Mouse (Mus musculus): ENCODE measurements around the gene Xab2.
A peak's percentile ranks its signal among the peaks of the same experiment; 100 is the strongest.

The Xab2 gene

DNA sequence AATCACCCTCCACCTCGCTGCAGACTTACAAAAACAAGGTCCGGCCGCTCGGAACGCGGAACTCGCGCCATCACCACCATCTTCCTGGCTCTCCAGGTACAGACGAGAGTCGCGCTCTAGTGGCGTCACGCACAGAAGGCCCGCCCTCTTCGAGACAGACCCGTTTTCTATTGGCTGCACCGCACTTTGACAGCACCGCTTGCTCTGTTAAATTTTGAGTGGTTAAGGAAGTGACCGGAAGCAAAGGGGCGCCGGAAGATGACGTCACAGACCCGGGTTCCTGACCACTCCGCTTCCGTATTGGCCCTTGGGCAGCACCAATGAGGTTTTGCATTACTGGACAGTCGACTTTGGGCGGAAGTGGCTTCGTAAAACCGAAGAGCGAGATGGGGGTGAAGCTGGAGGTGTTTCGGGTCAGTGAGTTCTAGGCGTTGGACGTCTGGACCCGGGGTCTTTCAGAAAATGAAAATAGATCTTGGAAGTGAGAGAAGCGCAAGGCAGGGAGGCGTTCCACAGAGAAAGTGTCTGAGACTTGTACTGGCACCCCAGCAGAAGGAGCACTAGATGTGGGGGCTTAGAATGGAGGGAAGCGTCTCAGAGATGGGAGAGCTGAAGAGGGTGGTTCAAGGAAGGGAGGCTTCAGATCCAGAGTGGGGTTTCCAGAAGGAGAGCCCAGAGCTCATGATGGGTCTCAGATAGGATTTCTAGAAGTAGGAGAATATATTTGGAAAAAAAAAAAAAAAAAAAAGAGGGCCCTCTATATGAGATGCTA, at the start of gene Xab2, which contains the start of gene Pet100:
Xab2 (minus strand) TSS at position 118 of the 772 bp plus-strand sequence.
Pet100 (plus strand) TSS at position 350 of the 772 bp plus-strand sequence.
- H3K36me3 ChIP-seq (ENCODE audit: control insufficient read depth, insufficient read depth, low read length, poor library complexity, severe bottlenecking) = peaks cover 1% of the 10 kb centered on the region; the same call in 1 of the 2 replicates
- DNase-seq (ENCODE audit: low read depth, low spot score) = peak; percentile 100
- no peaks in the 10 kb centered on the region for H3K27me3 ChIP-seq (ENCODE audit: control insufficient read depth, insufficient read depth, low read length, poor library complexity, severe bottlenecking)

DNA sequence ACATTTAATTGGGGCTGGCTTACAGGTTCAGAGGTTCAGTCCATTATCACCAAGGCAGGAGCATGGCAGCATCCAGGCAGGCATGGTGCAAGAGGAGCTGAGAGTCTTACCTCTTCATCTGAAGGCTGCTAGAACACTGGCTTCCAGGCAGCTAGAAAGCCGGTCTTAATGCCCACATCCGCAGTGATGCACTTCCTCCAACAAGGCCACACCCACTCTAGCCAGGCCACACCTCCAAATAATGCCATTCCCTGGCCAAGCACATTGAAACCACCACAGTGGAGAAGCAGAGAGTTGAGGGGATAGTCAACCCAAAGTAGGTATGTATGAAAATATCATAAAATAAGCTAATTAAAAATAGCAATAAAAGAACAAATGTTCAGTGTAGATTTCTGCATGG, 49.3 kb upstream of the Xab2 start:
- H3K27me3 ChIP-seq (ENCODE audit: control insufficient read depth, insufficient read depth, low read length, poor library complexity, severe bottlenecking) = no peaks in the 10 kb centered on the region
- DNase-seq (ENCODE audit: low read depth, low spot score) = peak; percentile 74

DNA sequence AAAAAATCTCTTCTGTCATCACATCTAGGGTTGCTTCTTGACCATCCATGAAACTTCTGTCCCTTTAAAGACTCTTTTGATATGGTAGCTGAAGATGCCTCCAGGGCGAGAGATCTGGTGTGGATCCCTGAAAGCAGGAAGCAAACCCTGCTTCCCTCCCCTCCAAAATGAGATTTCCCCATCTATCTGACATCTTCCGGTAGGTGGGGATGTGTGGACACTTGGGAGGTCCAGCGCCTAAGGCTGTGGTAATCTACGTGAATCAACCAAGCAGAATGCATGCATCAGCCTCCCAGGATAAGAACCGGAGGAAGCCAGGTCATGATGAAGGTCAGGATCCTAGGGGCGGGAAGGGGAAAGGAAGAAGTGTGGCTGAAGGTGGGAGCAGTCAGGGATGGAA, 44.4 kb upstream of the Xab2 start, which contains the start of gene Mcemp1:
Mcemp1 (plus strand) TSS at position 248 of the 400 bp plus-strand sequence.
- Histone ChIP-seq H3K27me3 (ENCODE audit: control insufficient read depth, insufficient read depth, low read length, poor library complexity, severe bottlenecking) (no peaks in the 10 kb centered on the region), H3K36me3 (ENCODE audit: control insufficient read depth, insufficient read depth, low read length, poor library complexity, severe bottlenecking) (no peaks in the 10 kb centered on the region)
- DNase-seq (ENCODE audit: low read depth, low spot score) = no peak

More for the DNA sequence above, 49.3 kb upstream of the Xab2 start:
- H3K36me3 ChIP-seq (ENCODE audit: control insufficient read depth, insufficient read depth, low read length, poor library complexity, severe bottlenecking) = no peaks in the 10 kb centered on the region

DNA sequence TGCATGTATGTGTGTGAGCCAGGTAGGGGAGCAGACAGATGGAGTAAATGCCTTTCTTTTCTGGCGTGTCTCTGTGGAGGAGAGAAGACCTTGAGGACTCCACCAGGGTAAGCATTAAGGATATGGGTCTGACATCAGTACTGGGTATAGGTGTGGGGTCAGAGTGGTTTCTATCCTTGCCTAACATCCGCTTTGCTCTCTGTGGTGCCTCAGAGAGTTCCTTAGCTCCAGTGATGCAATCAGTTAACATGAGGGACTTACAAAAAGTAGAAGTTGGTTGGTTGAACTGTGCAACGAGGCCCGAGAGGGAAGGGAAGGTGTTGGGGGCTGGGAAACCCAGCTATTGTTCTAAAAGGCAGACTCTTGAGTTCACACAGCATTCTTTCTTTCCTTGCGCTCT, 43.3 kb upstream of the Xab2 start:
- DNase-seq (ENCODE audit: low read depth, low spot score) = peak; percentile 63
- Histone ChIP-seq H3K36me3 (ENCODE audit: control insufficient read depth, insufficient read depth, low read length, poor library complexity, severe bottlenecking) (no peaks in the 10 kb centered on the region), H3K27me3 (ENCODE audit: control insufficient read depth, insufficient read depth, low read length, poor library complexity, severe bottlenecking) (no peaks in the 10 kb centered on the region)

DNA sequence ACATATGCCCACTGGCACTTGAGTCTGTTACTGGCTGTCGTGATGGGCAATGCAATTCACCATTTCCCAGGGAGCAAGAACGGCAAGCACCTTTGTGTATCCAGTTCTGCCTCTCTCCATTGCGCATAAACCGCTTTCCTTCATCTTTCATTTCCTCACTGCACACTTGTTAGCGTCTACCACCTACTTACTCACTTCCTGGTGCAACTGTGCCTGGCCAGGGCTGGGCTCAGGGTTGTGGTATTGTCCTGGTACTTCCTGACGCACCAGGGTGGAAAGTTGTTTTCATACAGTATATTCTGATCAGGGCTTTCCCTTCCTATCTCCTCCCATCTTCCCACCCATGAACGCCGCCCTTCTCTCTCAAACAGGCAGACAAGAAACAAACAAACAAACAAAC, 39.8 kb upstream of the Xab2 start:
- Histone ChIP-seq H3K36me3 (ENCODE audit: control insufficient read depth, insufficient read depth, low read length, poor library complexity, severe bottlenecking) (no peaks in the 10 kb centered on the region), H3K27me3 (ENCODE audit: control insufficient read depth, insufficient read depth, low read length, poor library complexity, severe bottlenecking) (no peaks in the 10 kb centered on the region)
- DNase-seq (ENCODE audit: low read depth, low spot score) = peak; percentile 48

DNA sequence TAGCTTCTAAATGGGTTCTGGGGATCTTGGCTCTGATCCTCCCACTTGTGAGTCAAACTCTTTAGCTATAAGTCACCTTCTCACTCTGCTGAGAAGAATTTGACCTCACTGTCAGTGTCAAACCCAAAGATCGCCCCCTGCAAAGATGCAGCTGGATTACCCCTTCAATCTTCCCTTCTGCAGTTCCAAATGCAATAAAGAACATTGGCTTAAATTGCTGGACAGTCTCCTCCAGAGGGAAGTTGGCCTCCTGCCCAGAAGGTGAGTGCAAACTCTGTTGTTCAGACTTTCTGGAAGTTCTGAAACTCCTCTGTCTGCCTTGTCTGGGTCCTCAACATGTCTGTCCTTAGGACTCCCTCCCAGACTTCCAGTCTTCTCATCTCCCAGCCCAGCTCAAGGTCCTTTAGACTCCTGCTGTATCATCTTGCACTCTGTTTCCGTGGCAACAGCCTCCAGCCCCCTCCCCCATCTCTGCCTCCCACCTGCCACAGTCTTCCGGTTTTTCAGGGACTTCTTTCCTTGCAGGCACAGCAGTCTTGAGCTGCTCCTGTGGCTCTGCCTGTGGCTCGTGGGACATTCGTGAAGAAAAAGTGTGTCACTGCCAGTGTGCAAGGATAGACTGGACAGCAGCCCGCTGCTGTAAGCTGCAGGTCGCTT, 35.7 kb upstream of the Xab2 start:
- Histone ChIP-seq H3K36me3 (ENCODE audit: control insufficient read depth, insufficient read depth, low read length, poor library complexity, severe bottlenecking) (no peaks in the 10 kb centered on the region), H3K27me3 (ENCODE audit: control insufficient read depth, insufficient read depth, low read length, poor library complexity, severe bottlenecking) (no peaks in the 10 kb centered on the region)
- DNase-seq (ENCODE audit: low read depth, low spot score) = no peak

DNA sequence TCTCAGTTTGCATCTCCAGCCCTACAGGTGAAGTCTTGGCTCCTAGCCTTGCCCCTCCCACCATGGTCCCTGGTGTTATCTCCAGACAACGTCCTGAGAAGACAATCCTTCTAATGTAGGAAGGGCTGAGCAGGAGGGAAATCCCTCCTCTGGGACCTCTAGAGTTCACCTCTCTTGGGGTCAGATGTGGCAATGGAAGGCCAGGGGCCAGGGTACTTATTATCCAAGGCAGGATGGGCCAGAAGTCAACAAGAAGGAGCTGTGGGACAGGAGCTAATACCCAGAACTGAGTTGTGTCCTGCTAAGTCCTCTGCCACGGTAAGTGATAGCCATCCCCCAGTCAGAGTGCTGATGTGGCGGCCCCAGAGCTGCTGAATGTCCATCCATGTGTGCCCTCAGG, 34.4 kb upstream of the Xab2 start, which contains the start of gene Retn:
Retn (plus strand) TSS at position 245 of the 400 bp plus-strand sequence.
- DNase-seq (ENCODE audit: low read depth, low spot score) = no peak

DNA sequence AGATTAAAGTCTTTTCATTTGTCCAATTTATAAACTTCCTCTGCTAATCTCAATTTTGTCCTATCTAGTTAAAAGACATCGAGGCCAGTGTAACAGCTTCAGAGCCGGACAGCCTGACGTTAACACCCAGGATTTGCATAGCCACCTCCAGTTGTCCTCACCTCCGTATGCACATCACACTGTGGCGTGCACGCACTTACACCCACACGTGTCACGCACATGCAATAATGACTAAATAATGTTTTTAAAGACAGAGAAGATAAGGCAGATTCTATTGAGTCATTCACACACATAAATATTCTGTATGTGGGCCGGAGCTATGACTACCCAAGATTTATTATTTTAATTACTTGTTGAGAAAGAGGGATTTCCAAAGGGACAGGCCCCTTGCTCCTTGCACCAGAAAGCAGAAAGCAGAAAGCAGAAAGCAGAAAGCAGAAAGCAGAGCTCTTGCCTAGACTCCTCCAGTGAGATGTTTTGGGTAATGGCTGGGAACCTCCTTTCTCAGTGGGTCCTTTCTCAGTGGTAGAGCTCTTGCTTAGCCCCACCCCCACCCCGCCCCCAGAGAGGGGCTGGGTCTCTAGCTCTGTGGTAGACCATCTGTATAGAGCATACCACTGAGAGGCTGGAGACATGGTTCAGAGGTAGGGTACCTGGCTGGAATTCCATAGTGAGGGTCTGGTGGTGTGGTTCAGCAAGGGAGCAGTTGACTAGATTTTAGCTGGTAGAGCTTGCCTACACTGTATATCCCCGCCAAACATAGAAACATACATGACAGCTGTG, 33.8 kb upstream of the Xab2 start:
- Histone ChIP-seq H3K36me3 (ENCODE audit: control insufficient read depth, insufficient read depth, low read length, poor library complexity, severe bottlenecking) (no peaks in the 10 kb centered on the region), H3K27me3 (ENCODE audit: control insufficient read depth, insufficient read depth, low read length, poor library complexity, severe bottlenecking) (no peaks in the 10 kb centered on the region)
- DNase-seq (ENCODE audit: low read depth, low spot score) = no peak

More for the DNA sequence above, 34.4 kb upstream of the Xab2 start, which contains the start of gene Retn:
- H3K36me3 ChIP-seq (ENCODE audit: control insufficient read depth, insufficient read depth, low read length, poor library complexity, severe bottlenecking) = no peaks in the 10 kb centered on the region
- no peaks in the 10 kb centered on the region for H3K27me3 ChIP-seq (ENCODE audit: control insufficient read depth, insufficient read depth, low read length, poor library complexity, severe bottlenecking)

DNA sequence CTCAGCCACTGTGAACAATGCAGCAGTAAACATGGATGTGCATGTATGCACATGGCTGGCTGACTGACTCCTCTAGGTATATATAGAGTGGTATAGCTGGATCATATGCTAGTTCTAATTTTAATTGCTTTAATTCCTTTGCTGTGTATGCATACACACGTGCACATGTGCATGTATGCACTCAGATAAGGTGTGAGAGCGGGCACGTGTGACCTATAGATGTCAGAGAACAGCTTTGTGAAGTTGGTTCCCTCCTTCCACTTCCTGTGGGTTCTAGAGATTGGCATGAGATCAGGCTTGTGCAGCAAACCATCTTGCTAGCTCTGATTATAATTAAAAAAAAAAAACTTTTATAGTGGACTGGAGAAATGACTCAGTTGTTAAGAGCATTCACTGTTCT, 31.7 kb upstream of the Xab2 start:
- no peak for DNase-seq (ENCODE audit: low read depth, low spot score)
- Histone ChIP-seq H3K36me3 (ENCODE audit: control insufficient read depth, insufficient read depth, low read length, poor library complexity, severe bottlenecking) (no peaks in the 10 kb centered on the region), H3K27me3 (ENCODE audit: control insufficient read depth, insufficient read depth, low read length, poor library complexity, severe bottlenecking) (no peaks in the 10 kb centered on the region)

DNA sequence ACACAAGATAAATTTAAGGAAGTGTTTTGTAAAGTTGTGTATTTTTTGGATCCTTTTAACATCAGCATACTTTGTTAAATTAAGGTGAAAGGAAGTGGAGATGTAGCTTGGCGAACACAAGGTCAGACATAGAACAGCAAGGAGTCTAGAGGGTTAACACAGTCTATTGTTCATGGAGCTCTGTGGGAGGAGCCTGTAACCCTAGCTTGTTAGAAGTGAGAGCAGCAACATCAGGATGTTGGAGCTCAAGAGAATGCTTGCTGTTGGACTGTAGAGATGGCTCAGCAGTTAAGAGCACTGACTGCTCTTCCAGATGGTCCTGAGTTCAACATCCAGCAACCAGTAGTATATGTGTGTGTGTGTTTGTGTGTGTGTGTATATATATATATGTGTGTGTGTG, 27.9 kb upstream of the Xab2 start:
- no peaks in the 10 kb centered on the region for H3K27me3 ChIP-seq (ENCODE audit: control insufficient read depth, insufficient read depth, low read length, poor library complexity, severe bottlenecking)
- no peaks in the 10 kb centered on the region for H3K36me3 ChIP-seq (ENCODE audit: control insufficient read depth, insufficient read depth, low read length, poor library complexity, severe bottlenecking)
- DNase-seq (ENCODE audit: low read depth, low spot score) = no peak

DNA sequence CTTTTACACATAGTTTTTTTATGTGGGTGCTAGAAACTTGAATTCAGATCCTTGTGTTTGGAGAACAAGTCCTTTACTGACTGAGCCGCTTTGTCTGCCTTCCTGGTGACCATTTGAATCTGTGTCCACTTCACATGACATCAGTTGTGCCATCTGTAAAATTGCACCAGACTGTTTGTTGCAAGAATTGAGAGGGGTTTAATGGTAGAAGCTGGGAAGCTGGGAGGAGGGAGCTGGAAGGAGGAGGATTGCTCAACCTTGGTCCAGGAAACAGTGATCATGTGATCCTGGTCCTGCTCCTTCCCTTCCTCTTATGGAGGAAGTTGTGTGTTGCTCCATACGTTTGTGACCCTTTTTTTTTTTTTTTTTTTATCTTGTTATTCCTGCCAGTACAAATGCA, 27.2 kb upstream of the Xab2 start:
- no peak for DNase-seq (ENCODE audit: low read depth, low spot score)

DNA sequence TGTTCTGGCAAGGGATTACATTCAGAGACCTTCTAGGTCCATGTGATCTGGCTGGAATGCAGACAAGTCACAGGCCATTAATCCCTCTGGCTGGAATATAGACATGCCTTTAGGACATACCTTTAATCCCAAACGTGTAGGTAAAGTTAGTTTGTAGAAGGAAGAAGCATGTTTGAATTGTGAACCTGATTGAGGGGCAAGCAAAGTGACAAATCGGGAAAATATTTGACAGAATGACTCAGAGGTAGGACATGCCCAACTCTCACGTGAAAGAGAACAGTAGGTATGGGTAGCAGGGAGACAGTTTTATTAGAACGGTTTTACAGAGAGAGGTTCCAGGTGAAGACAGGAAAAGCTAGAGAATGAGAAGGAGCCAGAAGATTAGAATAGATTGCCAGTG, 26.4 kb upstream of the Xab2 start:
- DNase-seq (ENCODE audit: low read depth, low spot score) = no peak
- Histone ChIP-seq H3K36me3 (ENCODE audit: control insufficient read depth, insufficient read depth, low read length, poor library complexity, severe bottlenecking) (no peaks in the 10 kb centered on the region), H3K27me3 (ENCODE audit: control insufficient read depth, insufficient read depth, low read length, poor library complexity, severe bottlenecking) (no peaks in the 10 kb centered on the region)

More for the DNA sequence above, 27.2 kb upstream of the Xab2 start:
- Histone ChIP-seq H3K27me3 (ENCODE audit: control insufficient read depth, insufficient read depth, low read length, poor library complexity, severe bottlenecking) (no peaks in the 10 kb centered on the region), H3K36me3 (ENCODE audit: control insufficient read depth, insufficient read depth, low read length, poor library complexity, severe bottlenecking) (no peaks in the 10 kb centered on the region)

DNA sequence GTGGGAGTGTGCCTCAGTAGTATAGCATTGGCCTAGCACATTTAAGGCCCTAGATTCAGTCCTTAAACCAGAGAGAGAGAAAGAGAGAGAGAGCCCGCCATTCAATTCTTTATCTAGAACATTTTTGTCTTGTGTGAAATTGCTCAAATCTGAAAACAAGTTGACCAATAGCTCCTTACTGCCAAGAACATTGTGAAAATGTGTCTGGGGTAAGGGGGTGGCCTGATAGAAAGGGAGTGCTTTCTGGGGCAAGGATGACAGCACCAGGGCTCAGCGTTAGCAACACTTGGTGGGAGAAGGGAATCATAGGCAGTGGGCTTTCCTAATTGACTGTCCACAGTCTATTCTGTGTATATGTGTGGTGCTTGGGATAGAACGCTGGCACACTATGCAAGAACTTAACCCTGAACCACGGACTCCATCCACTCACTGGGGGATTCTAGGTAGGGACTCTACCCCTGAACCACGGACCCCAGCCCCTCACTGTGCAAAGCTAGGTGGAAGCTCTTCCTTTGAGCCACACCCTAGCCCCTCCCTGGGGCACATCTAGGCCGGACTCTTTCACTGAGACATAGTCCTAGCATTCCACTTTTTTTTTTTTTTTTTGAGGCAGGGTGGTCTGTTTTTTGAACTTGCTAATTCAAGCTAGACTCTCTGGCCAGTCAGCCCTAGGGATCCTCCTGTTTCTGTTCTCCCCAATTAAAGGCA, 25.9 kb upstream of the Xab2 start:
- DNase-seq (ENCODE audit: low read depth, low spot score) = no peak
- Histone ChIP-seq H3K27me3 (ENCODE audit: control insufficient read depth, insufficient read depth, low read length, poor library complexity, severe bottlenecking) (no peaks in the 10 kb centered on the region), H3K36me3 (ENCODE audit: control insufficient read depth, insufficient read depth, low read length, poor library complexity, severe bottlenecking) (no peaks in the 10 kb centered on the region)

DNA sequence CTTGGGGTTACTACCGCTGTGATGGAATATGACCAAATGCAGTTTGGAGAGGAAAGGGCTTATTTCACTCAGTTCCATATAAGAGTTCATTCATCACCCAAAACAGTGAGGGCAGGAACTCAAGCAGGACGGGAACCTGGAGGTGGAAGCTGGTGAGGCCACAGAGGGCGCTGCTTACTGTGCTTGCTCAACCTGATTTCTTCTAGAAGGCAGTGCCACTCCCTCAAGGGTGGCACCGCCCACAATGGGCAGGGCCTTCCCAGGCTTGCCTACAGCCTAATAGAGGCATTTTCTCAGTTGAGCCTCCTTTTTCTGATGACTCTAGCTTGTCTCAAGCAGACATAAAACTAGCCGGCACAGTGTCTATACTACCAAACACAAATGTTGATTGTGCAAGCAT, 24.7 kb upstream of the Xab2 start:
- peak; percentile 82 for DNase-seq (ENCODE audit: low read depth, low spot score)
- peaks cover 7% of the 10 kb centered on the region for H3K36me3 ChIP-seq (ENCODE audit: control insufficient read depth, insufficient read depth, low read length, poor library complexity, severe bottlenecking)
- no peaks in the 10 kb centered on the region for H3K27me3 ChIP-seq (ENCODE audit: control insufficient read depth, insufficient read depth, low read length, poor library complexity, severe bottlenecking)
